Comparison of ENCODE assay signal across 25 mouse cellular contexts in genomic region chr9:113057415-113057814, GRCm38 (mm10).
"Had no signal": no experiment of that assay in that cellular context is flagged by ENCODE, and none has a peak within 500 bp of the region (broad histone marks: within the 10 kb centered on the region; RNA-seq: fewer than 3 reads in every experiment).

No protein-coding gene starts in this region.

- H3K27me3 ChIP-seq: heart, embryonic 13.5 days; heart, embryonic 15.5 days; hindbrain, embryonic 13.5 days; hindbrain, embryonic 15.5 days; kidney, embryonic 15.5 days; limb, embryonic 13.5 days; limb, embryonic 15.5 days; liver, embryonic 12.5 days had no signal

- H3K9ac ChIP-seq: heart, embryonic 13.5 days; heart, embryonic 15.5 days; hindbrain, embryonic 13.5 days; hindbrain, embryonic 15.5 days; kidney, embryonic 15.5 days; limb, embryonic 13.5 days; limb, embryonic 15.5 days; liver, embryonic 12.5 days had no signal

- H3K4me2 ChIP-seq: heart, embryonic 11.5 days; heart, embryonic 13.5 days; heart, embryonic 15.5 days; hindbrain, embryonic 13.5 days; hindbrain, embryonic 15.5 days; kidney, embryonic 15.5 days; limb, embryonic 13.5 days; limb, embryonic 15.5 days; liver, embryonic 12.5 days had no signal

- H3K4me1 ChIP-seq: heart, embryonic 13.5 days; heart, embryonic 15.5 days; hindbrain, embryonic 13.5 days; hindbrain, embryonic 15.5 days; limb, embryonic 13.5 days; limb, embryonic 15.5 days; liver, embryonic 12.5 days had no signal

- H3K9me3 ChIP-seq: heart, embryonic 13.5 days; heart, embryonic 15.5 days; hindbrain, embryonic 13.5 days; hindbrain, embryonic 15.5 days; kidney, embryonic 15.5 days; limb, embryonic 13.5 days; limb, embryonic 15.5 days; liver, embryonic 12.5 days had no signal

- H3K4me3 ChIP-seq: heart, adult 2 months; heart, embryonic 13.5 days; heart, embryonic 15.5 days; hindbrain, embryonic 13.5 days; hindbrain, embryonic 15.5 days; kidney, embryonic 15.5 days; limb, embryonic 13.5 days; limb, embryonic 15.5 days; liver, embryonic 12.5 days had no signal

- H3K36me3 ChIP-seq: heart, embryonic 13.5 days; heart, embryonic 15.5 days; hindbrain, embryonic 13.5 days; hindbrain, embryonic 15.5 days; kidney, embryonic 15.5 days; limb, embryonic 13.5 days; limb, embryonic 15.5 days; liver, embryonic 12.5 days had no signal

- ATAC-seq: hindbrain, postnatal 0 days; intestine, embryonic 16.5 days; liver, embryonic 12.5 days had no signal

- DNase-seq: gastrocnemius, postnatal 14 days; gastrocnemius, postnatal 36 days; heart, adult 11 months; heart, adult 2 months; heart, postnatal 14 days; heart, postnatal 36 days; kidney, adult 11 months; kidney, adult 2 months; kidney, adult 9 months; kidney, postnatal 14 days; kidney, postnatal 36 days; layer of hippocampus, adult 9-11 months; layer of hippocampus, postnatal 36 days; left cerebral cortex, postnatal 4 days had no signal

- H3K27ac ChIP-seq: heart, adult 2 months; heart, embryonic 13.5 days; heart, embryonic 15.5 days; hindbrain, embryonic 13.5 days; hindbrain, embryonic 15.5 days; hindbrain, postnatal 0 days; kidney, embryonic 15.5 days; limb, embryonic 13.5 days; limb, embryonic 15.5 days; liver, embryonic 12.5 days had no signal
